Mouse (Mus musculus): ENCODE measurements around the gene Hist1h1t.
A peak's percentile ranks its signal among the peaks of the same experiment; 100 is the strongest.

Gene Hist1h1t

GRCm38 (mm10) chr13:23695514-23695913 lies at the start of gene Hist1h1t:
Gene Hist1h1t, plus strand, starts transcription at chr13:23695814.
- no peak for DNase-seq

- DNase-seq, result no peak
Observed at GRCm38 (mm10) chr13:23659636-23660366, 35.8 kb upstream of the Hist1h1t start.

GRCm38 (mm10) chr13:23662536-23662935 lies 33.1 kb upstream of the Hist1h1t start:
- DNase-seq, result no peak

- DNase-seq, result no peak
Observed at GRCm38 (mm10) chr13:23681990-23682582, 13.5 kb upstream of the Hist1h1t start.

GRCm38 (mm10) chr13:23682623-23682946 lies 13.0 kb upstream of the Hist1h1t start:
- no peak for DNase-seq

- DNase-seq, result peak in 1 of 2 experiments; percentile 28
Observed at GRCm38 (mm10) chr13:23682947-23683754, 12.5 kb upstream of the Hist1h1t start.

- peak; percentile 74 to 85 for DNase-seq
Observed at GRCm38 (mm10) chr13:23683755-23684281, 11.8 kb upstream of the Hist1h1t start, which contains the start of the genes Hist1h2ac and Hist1h2bc. Gene Hist1h2ac, minus strand, starts transcription at chr13:23683948. Gene Hist1h2bc, plus strand, starts transcription at chr13:23684199.

- peak; percentile 43 to 69 for DNase-seq
Observed at GRCm38 (mm10) chr13:23684295-23684945, 11.2 kb upstream of the Hist1h1t start.

- DNase-seq, result peak; percentile 22 to 39
Observed at GRCm38 (mm10) chr13:23685121-23685861, 10.3 kb upstream of the Hist1h1t start.

GRCm38 (mm10) chr13:23685966-23686365 lies 9.6 kb upstream of the Hist1h1t start:
- no peak for DNase-seq

- no peak for DNase-seq
Observed at GRCm38 (mm10) chr13:23687181-23687580, 8.4 kb upstream of the Hist1h1t start.

- DNase-seq, result no peak
Observed at GRCm38 (mm10) chr13:23687907-23688306, 7.7 kb upstream of the Hist1h1t start.

GRCm38 (mm10) chr13:23688956-23689355 lies 6.7 kb upstream of the Hist1h1t start:
- DNase-seq, result no peak

- DNase-seq, result no peak
Observed at GRCm38 (mm10) chr13:23689459-23689858, 6.2 kb upstream of the Hist1h1t start.

- peak in 1 of 2 experiments; percentile 19 for DNase-seq
Observed at GRCm38 (mm10) chr13:23693856-23694440, 1.7 kb upstream of the Hist1h1t start.

- DNase-seq, result no peak
Observed at GRCm38 (mm10) chr13:23694956-23695355, 658 bp upstream of the Hist1h1t start.

- DNase-seq, result no peak
Observed at GRCm38 (mm10) chr13:23696061-23696474, 454 bp downstream of the Hist1h1t start.

GRCm38 (mm10) chr13:23697491-23698299 lies 2.1 kb downstream of the Hist1h1t start:
- peak; percentile 75 to 82 for DNase-seq

- peak; percentile 97 to 98 for DNase-seq
Observed at GRCm38 (mm10) chr13:23698300-23698693, 2.7 kb downstream of the Hist1h1t start, which contains the start of gene Hist1h4c. Gene Hist1h4c, minus strand, starts transcription at chr13:23698454.

- DNase-seq, result no peak
Observed at GRCm38 (mm10) chr13:23698996-23699395, 3.4 kb downstream of the Hist1h1t start.
